In the genomic region with DNA sequence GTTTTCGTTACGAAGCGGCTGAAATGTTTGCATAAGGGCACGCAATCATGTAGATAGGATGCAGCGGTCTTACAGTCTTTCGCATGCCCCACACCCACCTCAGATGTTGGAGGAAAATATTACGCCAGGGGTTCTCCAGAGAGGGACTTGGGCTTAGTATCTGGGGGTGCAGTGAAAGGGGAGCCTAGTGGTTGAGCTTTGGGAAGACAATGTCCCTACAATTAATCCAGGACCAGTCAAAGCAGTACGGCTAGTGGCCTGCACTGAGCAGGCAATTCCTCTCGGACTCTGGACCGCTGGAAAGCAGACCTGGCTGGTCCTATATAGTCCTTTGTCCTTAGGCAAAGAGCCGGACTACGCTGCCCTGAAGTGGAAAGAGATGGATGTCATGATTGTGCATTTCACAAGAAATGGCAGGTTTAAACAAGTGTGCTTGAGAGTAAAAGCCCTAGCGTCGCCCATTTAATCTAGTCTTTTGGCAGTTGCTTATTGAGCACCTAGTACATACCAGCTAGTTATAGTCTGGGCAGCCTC, we compare ENCODE assay signal across 8 mouse cellular contexts. TPM values are rescaled to one million over a fixed set of nuclear protein-coding genes. Genes with fewer than 3 reads are reported as not detected.
A peak's percentile ranks its signal among the peaks of the same experiment; 100 is the strongest.
DNase-seq lines count a peak whose midpoint lies in the region; ATAC-seq and TF ChIP-seq lines count a peak whose summit lies in the region.

No protein-coding gene starts in this region.

- no peaks in the 10 kb centered on the region for H3K79me2 ChIP-seq in liver, adult 2 months (ENCODE audit: control insufficient read depth, insufficient read depth, low read length)

- WGBS in liver, adult 2 months: 18% methylated on average over 14 of the region's 14 CpGs
- WGBS in embryonic facial prominence, embryonic 11.5 days: 28% methylated on average over 14 of the region's 14 CpGs
- WGBS in intestine, embryonic 14.5 days: 28% methylated on average over 14 of the region's 14 CpGs
- 30% methylated on average over 14 of the region's 14 CpGs for WGBS in midbrain, postnatal 0 days

- H3K4me2 ChIP-seq in embryonic facial prominence, embryonic 11.5 days (ENCODE audit: low read depth, low read length): peak overlapping the region; percentile 95
- peak overlapping the region; percentile 96 for H3K4me2 ChIP-seq in intestine, embryonic 14.5 days (ENCODE audit: low read length)
- H3K4me2 ChIP-seq in midbrain, postnatal 0 days (ENCODE audit: low read depth, low read length, poor library complexity, severe bottlenecking): peak overlapping the region; percentile 97

- intact Hi-C loops in left cerebral cortex, postnatal 14 days (cut with DNase I): no loop called here

- peaks cover 9% of the 10 kb centered on the region for H3K4me1 ChIP-seq in liver, adult 2 months (ENCODE audit: control insufficient read depth, insufficient read depth, low read length)
- peaks cover 3% of the 10 kb centered on the region; the same call in 1 of the 2 replicates for H3K4me1 ChIP-seq in embryonic facial prominence, embryonic 11.5 days (ENCODE audit: control insufficient read depth, insufficient read depth, low read length)
- peaks cover 22% of the 10 kb centered on the region for H3K4me1 ChIP-seq in intestine, embryonic 14.5 days (replicated peaks; ENCODE audit: control insufficient read depth, insufficient read depth, low read length)
- H3K4me1 ChIP-seq in midbrain, postnatal 0 days (ENCODE audit: insufficient read depth, low read length): peaks cover 17% of the 10 kb centered on the region; the same call in 1 of the 2 replicates

- H3K9me3 ChIP-seq in embryonic facial prominence, embryonic 11.5 days (replicated peaks; ENCODE audit: control insufficient read depth, low read length): no peaks in the 10 kb centered on the region
- H3K9me3 ChIP-seq in intestine, embryonic 14.5 days (ENCODE audit: control insufficient read depth, low read length): no peaks in the 10 kb centered on the region
- H3K9me3 ChIP-seq in midbrain, postnatal 0 days (ENCODE audit: low read length): no peaks in the 10 kb centered on the region

- peaks cover 3% of the 10 kb centered on the region; the same call in 1 of the 2 replicates for H3K27me3 ChIP-seq in liver, adult 2 months (ENCODE audit: control insufficient read depth, insufficient read depth, low read length)
- peaks cover 33% of the 10 kb centered on the region for H3K27me3 ChIP-seq in embryonic facial prominence, embryonic 11.5 days (ENCODE audit: control insufficient read depth, insufficient read depth, low read length)
- H3K27me3 ChIP-seq in intestine, embryonic 14.5 days (replicated peaks; ENCODE audit: control insufficient read depth, insufficient read depth, low read length): peaks cover 37% of the 10 kb centered on the region
- no peaks in the 10 kb centered on the region for H3K27me3 ChIP-seq in midbrain, postnatal 0 days (ENCODE audit: insufficient read depth, low read length)

- TF ChIP-seq POLR2A in liver, adult 2 months (IDR thresholded peaks at IDR 0.05; ENCODE audit: extremely low read depth, insufficient read depth, low read length): no peak

- H3K4me3 ChIP-seq in liver, adult 2 months (ENCODE audit: insufficient read depth, low read depth, low read length): peak overlapping the region; percentile 69; the same call in 1 of the 2 replicates
- peak overlapping the region; percentile 65 for H3K4me3 ChIP-seq in embryonic facial prominence, embryonic 11.5 days (ENCODE audit: low read depth, low read length)
- peak overlapping the region; percentile 72 for H3K4me3 ChIP-seq in intestine, embryonic 14.5 days (ENCODE audit: low read depth, low read length)
- peak overlapping the region; percentile 66 for H3K4me3 ChIP-seq in midbrain, postnatal 0 days (ENCODE audit: low read depth, low read length)

- H3K9ac ChIP-seq in liver, adult 2 months (ENCODE audit: low read depth, low read length): no peak overlapping the region
- peak overlapping the region; percentile 47; the same call in 1 of the 2 replicates for H3K9ac ChIP-seq in embryonic facial prominence, embryonic 11.5 days (replicated peaks; ENCODE audit: low read length)
- peak overlapping the region; percentile 48 for H3K9ac ChIP-seq in intestine, embryonic 14.5 days (ENCODE audit: low read length)
- H3K9ac ChIP-seq in midbrain, postnatal 0 days (replicated peaks; ENCODE audit: low read length, poor library complexity, severe bottlenecking): peak overlapping the region; percentile 56

- no peak for ATAC-seq in embryonic facial prominence, embryonic 11.5 days (replicated peaks; ENCODE audit: insufficient number of reproducible peaks, low FRiP score, low TSS enrichment, low read depth)
- ATAC-seq in intestine, embryonic 14.5 days (replicated peaks; ENCODE audit: low FRiP score, low TSS enrichment, low read depth): no peak
- ATAC-seq in midbrain, postnatal 0 days (ENCODE audit: low FRiP score): peak; percentile 0; the same call in 1 of the 2 replicates

- no peaks in the 10 kb centered on the region for H3K36me3 ChIP-seq in liver, adult 2 months (ENCODE audit: control insufficient read depth, insufficient read depth, low read length)
- no peaks in the 10 kb centered on the region for H3K36me3 ChIP-seq in embryonic facial prominence, embryonic 11.5 days (replicated peaks; ENCODE audit: control insufficient read depth, insufficient read depth, low read depth, low read length)
- H3K36me3 ChIP-seq in intestine, embryonic 14.5 days (ENCODE audit: control insufficient read depth, insufficient read depth, low read length): peaks cover 20% of the 10 kb centered on the region
- peaks cover 27% of the 10 kb centered on the region for H3K36me3 ChIP-seq in midbrain, postnatal 0 days (ENCODE audit: insufficient read depth, low read length)

- DNase-seq in liver, adult 2 months (ENCODE audit: extremely low read depth, low read depth, low spot score): no peak
- no peak for DNase-seq in liver
- DNase-seq in embryonic facial prominence, embryonic 11.5 days (ENCODE audit: low spot score): no peak
- no peak for DNase-seq in intestine, embryonic 14.5 days (ENCODE audit: low spot score)
- no peak for DNase-seq in midbrain, postnatal 0 days (ENCODE audit: low spot score)
- no peak for DNase-seq in adrenal gland, adult (ENCODE audit: inconsistent age in 2 of 2, low spot score in 1 of 2)
- DNase-seq in cerebellum, adult 11 months: no peak
- no peak for DNase-seq in left cerebral cortex, postnatal 14 days (ENCODE audit: low spot score in 2 of 2)

- H3K27ac ChIP-seq in liver, adult 2 months (replicated peaks; ENCODE audit: insufficient read depth, low read depth, low read length): no peak overlapping the region
- no peak overlapping the region; the same call in 1 of the 2 replicates for H3K27ac ChIP-seq in embryonic facial prominence, embryonic 11.5 days (replicated peaks; ENCODE audit: low read depth, low read length)
- H3K27ac ChIP-seq in intestine, embryonic 14.5 days (ENCODE audit: low read depth): peak overlapping the region; percentile 82; the same call in 1 of the 2 replicates
- peak overlapping the region; percentile 90 for H3K27ac ChIP-seq in midbrain, postnatal 0 days (ENCODE audit: low read depth, low read length)

- no peak for TF ChIP-seq CTCF in liver, adult 2 months (IDR thresholded peaks at IDR 0.05; ENCODE audit: low read depth, low read length)
- no peak for TF ChIP-seq CTCF in midbrain, postnatal 0 days (IDR thresholded peaks at IDR 0.05)

RNA-seq across cellular contexts. Expression of a gene that starts 0.4 kb away (rescaled TPM):
- 6.2 and 6.4 TPM in 2 replicates for total RNA-seq in liver, adult 2 months (2014; rRNA removed)
- 15.1 and 22.6 TPM in 2 replicates for polyA plus RNA-seq in liver, adult 2 months (2012; rRNA removed)
- 15.0 and 18.0 TPM in 2 replicates for polyA plus RNA-seq in embryonic facial prominence, embryonic 11.5 days (2014; fragmentation: Nextera tagmentation; extraction: Ambion mirVana)
- 17.5 and 17.7 TPM in 2 replicates for polyA plus RNA-seq in intestine, embryonic 14.5 days (2014; fragmentation: Nextera tagmentation; extraction: Ambion mirVana)
- 48.3 and 57.8 TPM in 2 replicates for total RNA-seq in midbrain, postnatal 0 days (2014; rRNA removed)
- polyA plus RNA-seq in midbrain, postnatal 0 days (2015; fragmentation: Nextera tagmentation; extraction: Ambion mirVana): 55.2 and 56.8 TPM in 2 replicates
- 10 to 100 TPM; 26.4 to 50.4 TPM for total RNA-seq in left cerebral cortex, postnatal 14 days (2021)

RNA-seq across cellular contexts. Expression of a gene that starts 0.6 kb away (rescaled TPM):
- total RNA-seq in liver, adult 2 months (2014; rRNA removed): 0.27 and 0.46 TPM in 2 replicates
- polyA plus RNA-seq in liver, adult 2 months (2012; rRNA removed): 0.57 and 0.71 TPM in 2 replicates
- 4.8 and 5.0 TPM in 2 replicates for polyA plus RNA-seq in embryonic facial prominence, embryonic 11.5 days (2014; fragmentation: Nextera tagmentation; extraction: Ambion mirVana)
- polyA plus RNA-seq in intestine, embryonic 14.5 days (2014; fragmentation: Nextera tagmentation; extraction: Ambion mirVana): 36.4 and 43.9 TPM in 2 replicates
- total RNA-seq in midbrain, postnatal 0 days (2014; rRNA removed): 471 and 481 TPM in 2 replicates
- polyA plus RNA-seq in midbrain, postnatal 0 days (2015; fragmentation: Nextera tagmentation; extraction: Ambion mirVana): 179 and 185 TPM in 2 replicates
- total RNA-seq in left cerebral cortex, postnatal 14 days (2021): 100 to 1,000 TPM; 580 to 627 TPM

RNA-seq across cellular contexts. Expression of a gene that starts 10.9 kb away (rescaled TPM):
- total RNA-seq in liver, adult 2 months (2014; rRNA removed): 19.5 and 21.7 TPM in 2 replicates
- 24.6 and 25.1 TPM in 2 replicates for polyA plus RNA-seq in liver, adult 2 months (2012; rRNA removed)
- polyA plus RNA-seq in embryonic facial prominence, embryonic 11.5 days (2014; fragmentation: Nextera tagmentation; extraction: Ambion mirVana): 183 and 199 TPM in 2 replicates
- 154 and 176 TPM in 2 replicates for polyA plus RNA-seq in intestine, embryonic 14.5 days (2014; fragmentation: Nextera tagmentation; extraction: Ambion mirVana)
- 157 and 177 TPM in 2 replicates for total RNA-seq in midbrain, postnatal 0 days (2014; rRNA removed)
- polyA plus RNA-seq in midbrain, postnatal 0 days (2015; fragmentation: Nextera tagmentation; extraction: Ambion mirVana): 314 and 337 TPM in 2 replicates
- total RNA-seq in left cerebral cortex, postnatal 14 days (2021): 100 to 1,000 TPM; 186 to 274 TPM

RNA-seq across cellular contexts. Expression of a gene that starts 13.3 kb away (rescaled TPM):
- total RNA-seq in liver, adult 2 months (2014; rRNA removed): 1.2 and 1.3 TPM in 2 replicates
- polyA plus RNA-seq in liver, adult 2 months (2012; rRNA removed): 17.9 and 22.0 TPM in 2 replicates
- polyA plus RNA-seq in embryonic facial prominence, embryonic 11.5 days (2014; fragmentation: Nextera tagmentation; extraction: Ambion mirVana): 3.2 and 4.1 TPM in 2 replicates
- 12.3 and 12.7 TPM in 2 replicates for polyA plus RNA-seq in intestine, embryonic 14.5 days (2014; fragmentation: Nextera tagmentation; extraction: Ambion mirVana)
- total RNA-seq in midbrain, postnatal 0 days (2014; rRNA removed): 7.2 and 19.2 TPM in 2 replicates
- 10.6 and 11.4 TPM in 2 replicates for polyA plus RNA-seq in midbrain, postnatal 0 days (2015; fragmentation: Nextera tagmentation; extraction: Ambion mirVana)
- total RNA-seq in left cerebral cortex, postnatal 14 days (2021): 10 to 100 TPM; 28.7 to 47.5 TPM

RNA-seq across cellular contexts. Expression of a gene that starts 22.5 kb away (rescaled TPM):
- 0.09 and 0.40 TPM in 2 replicates for total RNA-seq in liver, adult 2 months (2014; rRNA removed)
- 0.10 and 0.25 TPM in 2 replicates for polyA plus RNA-seq in liver, adult 2 months (2012; rRNA removed)
- 1.1 and 2.0 TPM in 2 replicates for polyA plus RNA-seq in embryonic facial prominence, embryonic 11.5 days (2014; fragmentation: Nextera tagmentation; extraction: Ambion mirVana)
- polyA plus RNA-seq in intestine, embryonic 14.5 days (2014; fragmentation: Nextera tagmentation; extraction: Ambion mirVana): 1.7 and 2.0 TPM in 2 replicates
- total RNA-seq in midbrain, postnatal 0 days (2014; rRNA removed): 2.0 and 3.8 TPM in 2 replicates
- polyA plus RNA-seq in midbrain, postnatal 0 days (2015; fragmentation: Nextera tagmentation; extraction: Ambion mirVana): 2.0 and 2.2 TPM in 2 replicates
- total RNA-seq in left cerebral cortex, postnatal 14 days (2021): 1 to 10 TPM in 1 of 2 experiments, under 1 TPM in 1; 0.94 to 1.1 TPM

Comparison
In these comparisons a context has a peak if more than half of its experiments do, and no peak if none do; other contexts are left out.
1. H3K27ac ChIP-seq: peak in intestine, embryonic 14.5 days (single experiment) and midbrain, postnatal 0 days (single experiment); none in liver, adult 2 months (single experiment) and embryonic facial prominence, embryonic 11.5 days (single experiment).
2. Peak in every context shown above with its lines, with median percentiles within 50 percentile points of each other: H3K4me3 ChIP-seq and H3K4me2 ChIP-seq.